Mouse (Mus musculus) retina, postnatal 1 day (tissue): ENCODE measurements at regions not wholly inside any gene's neighbourhood (a gene's known extent, or its start where the extent isn't known, plus 50 kb on each side); places are given as distances from the start of the nearest gene placed in this dataset.
"Not testable (repeated sequence)": the region's sequence is repeated elsewhere in the genome, so short reads cannot be mapped to it uniquely, and the experiment has no call there.

Source experiments
- DNase-seq: peaks from one replicate; pipeline ENCODE4 v3.0.0-alpha.2; 2012

- DNase-seq = not testable (repeated sequence)
Measured at GRCm38 (mm10) chr4:69410411-69410810, 456.2 kb upstream of the Brinp1 start.

DNA sequence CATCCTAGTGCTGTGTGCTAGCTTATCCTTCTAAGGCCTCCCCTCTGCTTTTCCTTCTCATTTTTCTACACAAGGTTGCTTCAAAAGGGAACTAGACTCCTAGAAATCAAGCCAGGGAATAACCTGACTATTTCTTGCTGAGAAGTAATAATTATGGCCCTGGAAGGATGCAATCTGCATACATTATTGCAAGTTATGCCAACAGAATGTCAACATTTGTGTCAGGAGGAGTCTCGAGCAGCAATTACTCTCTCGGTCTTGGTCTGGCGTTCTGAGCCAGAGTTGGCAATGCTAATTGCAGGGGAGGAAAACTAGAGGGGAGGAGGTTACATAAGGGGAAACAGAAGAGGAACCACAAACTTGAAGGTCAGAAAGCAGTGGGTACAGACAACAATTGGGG lies 441.3 kb upstream of the Brinp1 start:
- no peak for DNase-seq

DNA sequence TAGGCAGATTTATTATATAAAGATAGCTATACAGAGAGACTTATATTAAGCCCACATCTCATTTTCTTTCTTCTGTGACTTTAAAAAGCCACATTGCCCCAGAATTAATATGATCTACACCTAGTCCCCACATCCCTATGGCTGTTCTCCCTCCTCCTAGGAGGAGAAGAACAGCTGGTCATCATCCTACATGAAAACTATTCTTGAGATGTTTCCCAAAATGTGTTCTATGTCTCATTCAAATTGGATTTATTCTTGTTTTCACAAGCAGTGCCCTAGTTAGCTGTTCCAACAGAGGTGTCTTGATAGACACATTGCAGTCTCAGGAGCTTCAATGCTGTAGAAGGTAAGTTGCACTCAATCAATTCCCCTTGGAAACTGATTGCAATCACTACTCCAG lies 429.1 kb upstream of the Brinp1 start:
- DNase-seq = no peak

DNA sequence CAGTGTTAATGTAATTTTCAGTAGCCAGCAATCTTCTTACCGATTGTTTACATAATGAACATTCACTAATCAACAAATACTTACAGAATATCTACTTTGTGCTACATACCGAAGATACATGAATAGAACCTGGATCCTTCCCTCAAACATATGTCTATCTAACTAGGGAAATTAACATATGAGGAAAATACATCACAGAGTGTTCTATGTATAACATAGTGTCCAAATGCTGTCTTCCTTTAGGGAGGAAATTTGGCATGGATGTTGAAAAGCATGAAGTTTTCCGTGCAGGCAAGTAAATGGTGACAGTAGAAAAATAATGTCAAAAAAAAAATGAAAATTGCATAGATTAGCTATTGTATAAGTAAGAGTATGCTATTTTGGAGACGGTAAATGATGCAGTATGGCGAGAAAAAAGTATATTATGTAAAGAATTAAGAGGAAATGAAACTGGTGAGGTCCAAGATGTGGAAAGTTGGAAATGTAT lies 392.8 kb upstream of the Brinp1 start:
- DNase-seq = no peak

DNA sequence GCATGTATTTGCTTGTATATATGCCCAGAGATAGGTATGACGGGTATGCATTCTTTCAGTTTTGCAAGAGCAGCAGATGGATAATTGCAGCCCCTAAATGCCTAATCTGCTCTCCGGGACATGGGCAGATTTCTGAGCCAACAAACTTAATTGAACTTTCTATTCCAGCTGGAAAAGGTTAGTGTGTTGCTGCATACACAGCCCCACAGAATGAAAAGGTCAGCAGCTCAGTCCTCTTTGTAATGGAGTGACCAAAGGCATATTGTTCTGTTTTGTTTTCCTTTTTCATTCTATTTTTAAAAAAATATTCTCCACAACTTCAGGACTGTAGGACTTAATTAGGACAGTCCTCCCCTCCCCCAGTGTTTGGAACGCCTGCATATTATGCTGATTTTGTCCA lies 373.4 kb upstream of the Brinp1 start:
- DNase-seq = no peak
